Mouse (Mus musculus) hindbrain, postnatal 0 days (tissue): ENCODE results near the gene Plekha6. TPM values are rescaled to one million over a fixed set of nuclear protein-coding genes. Genes with fewer than 3 reads are reported as not detected.

ENCODE experiments used
- ATAC-seq: fragments of 200-750 bp; cut with Nextera tagmentation; 2 replicates; pipeline ENCODE4 v1.8.0; 2017; ENCODE audit warnings: mild to moderate bottlenecking, moderate TSS enrichment, moderate library complexity
- DNase-seq: peaks from one replicate; pipeline ENCODE4 v3.0.0-alpha.2; 2015; ENCODE audit warnings: low spot score
- H3K27ac ChIP-seq: fragments of 300-500 bp; sonication (generic); 2 replicates; pipeline ENCODE4 v1.5.1; 2014; ENCODE audit warnings: mild to moderate bottlenecking
- H3K27me3 ChIP-seq: fragments of 300-500 bp; sonication (generic); 2 replicates; pipeline ENCODE4 v1.6.1; 2014; ENCODE audit warnings: low read length, mixed read lengths; ENCODE audit not compliant: insufficient read depth
- H3K36me3 ChIP-seq: fragments of 300-500 bp; sonication (generic); 2 replicates; pipeline ENCODE4 v1.6.1; 2014; ENCODE audit warnings: low read length, mixed read lengths; ENCODE audit not compliant: insufficient read depth
- H3K4me1 ChIP-seq: fragments of 300-500 bp; sonication (generic); 2 replicates; pipeline ENCODE4 v1.6.1; 2014; ENCODE audit warnings: antibody characterized with exemption, low read length, mixed read lengths; ENCODE audit not compliant: insufficient read depth
- H3K4me2 ChIP-seq: fragments of 300-500 bp; sonication (generic); 2 replicates; pipeline ENCODE4 v1.6.1; 2014; ENCODE audit warnings: low read depth, mild to moderate bottlenecking, low read length, moderate library complexity, mixed read lengths
- H3K4me3 ChIP-seq: fragments of 300-500 bp; sonication (generic); 2 replicates; pipeline ENCODE4 v1.5.1; 2014; ENCODE audit warnings: low read length
- H3K9ac ChIP-seq: fragments of 300-500 bp; sonication (generic); replicated peaks from 2 replicates; pipeline ENCODE4 v1.6.1; 2014; ENCODE audit warnings: mild to moderate bottlenecking, low read length, moderate library complexity, mixed read lengths
- H3K9me3 ChIP-seq: fragments of 300-500 bp; sonication (generic); 2 replicates; pipeline ENCODE4 v1.6.1; 2016; ENCODE audit warnings: low read length, mixed read lengths
- CTCF ChIP-seq: IDR thresholded peaks from 2 replicates; pipeline ENCODE4 v1.5.1; 2016; ENCODE audit warnings: antibody characterized with exemption, control low read depth, low read depth
- WGBS: fragments of 180-500 bp; shearing (Covaris S2); extraction: QIAGEN DNeasy Blood & Tissue Kit; methylation state at CpG from one replicate; pipeline ENCODE4 v1.1.7; 2014; 5-methylcytosine and 5-hydroxymethylcytosine counted together
- polyA plus RNA-seq: library from polyadenylated mRNA; unstranded; fragments of >200 nt; fragmentation: Nextera tagmentation; extraction: Ambion mirVana; gene quantifications from 2 replicates; pipeline ENCODE4 v1.2.1, GENCODE M21; 2015
- total RNA-seq: library from RNA; depleted of rRNA; stranded (reverse); fragments of >200 nt; gene quantifications from 2 replicates; pipeline ENCODE4 v1.2.3, GENCODE M21; 2014

Plekha6 gene
- total and polyA plus RNA-seq, 2 experiments from 2014 or later: 9.7 to 41.0 TPM

- ATAC-seq (no peak), DNase-seq (no peak)
- WGBS: 62% methylated on average over 5 of the region's 5 CpGs
- Histone ChIP-seq H3K36me3 (no peaks in the 10 kb centered on the region), H3K9me3 (no peaks in the 10 kb centered on the region), H3K4me2 (no peak overlapping the region), H3K4me1 (peaks cover 18% of the 10 kb centered on the region), H3K4me3 (no peak overlapping the region), H3K27ac (no peak overlapping the region), H3K9ac (no peak overlapping the region), H3K27me3 (no peaks in the 10 kb centered on the region)
- no peak for TF ChIP-seq CTCF
Observed at GRCm38 (mm10) chr1:133327094-133327493, 163.1 kb downstream of the Plekha6 start.

- ATAC-seq: no peak
- H3K4me3 ChIP-seq: no peak overlapping the region
- H3K4me2 ChIP-seq: no peak overlapping the region
- H3K27me3 ChIP-seq: no peaks in the 10 kb centered on the region
- no peak overlapping the region for H3K9ac ChIP-seq
- peaks cover 18% of the 10 kb centered on the region for H3K4me1 ChIP-seq
- no peak for TF ChIP-seq CTCF
- H3K27ac ChIP-seq: no peak overlapping the region
- H3K36me3 ChIP-seq: no peaks in the 10 kb centered on the region
- no peaks in the 10 kb centered on the region for H3K9me3 ChIP-seq
- WGBS: 58% methylated on average over 6 of the region's 6 CpGs
- DNase-seq: no peak
Observed at GRCm38 (mm10) chr1:133328299-133328795, 164.3 kb downstream of the Plekha6 start.

GRCm38 (mm10) chr1:133328896-133329637 lies 165.1 kb downstream of the Plekha6 start:
- ATAC-seq: no peak
- WGBS: 10% methylated on average over 34 of the region's 34 CpGs
- Histone ChIP-seq H3K27me3 (no peaks in the 10 kb centered on the region), H3K9ac (0 out of 2 replicates have a peak overlapping the region, but pooled peaks have one; percentile 6), H3K4me2 (peak overlapping the region; percentile 48), H3K4me3 (peak overlapping the region; percentile 13; the same call in 1 of the 2 replicates), H3K27ac (no peak overlapping the region), H3K9me3 (no peaks in the 10 kb centered on the region), H3K4me1 (peaks cover 18% of the 10 kb centered on the region), H3K36me3 (no peaks in the 10 kb centered on the region)
- no peak for TF ChIP-seq CTCF
- peak; percentile 48 for DNase-seq

- no peak for DNase-seq
- no peak for ATAC-seq
- Histone ChIP-seq H3K27ac (no peak overlapping the region), H3K4me1 (peaks cover 18% of the 10 kb centered on the region), H3K9me3 (no peaks in the 10 kb centered on the region), H3K9ac (0 out of 2 replicates have a peak overlapping the region, but pooled peaks have one; percentile 6), H3K27me3 (no peaks in the 10 kb centered on the region), H3K4me2 (peak overlapping the region; percentile 48), H3K4me3 (peak overlapping the region; percentile 13; the same call in 1 of the 2 replicates), H3K36me3 (no peaks in the 10 kb centered on the region)
- WGBS: 30% methylated on average over 7 of the region's 7 CpGs
- no peak for TF ChIP-seq CTCF
Observed at GRCm38 (mm10) chr1:133329638-133329964, 165.6 kb downstream of the Plekha6 start.

- peak overlapping the region; percentile 22; the same call in 1 of the 2 replicates for H3K27ac ChIP-seq
- no peaks in the 10 kb centered on the region for H3K27me3 ChIP-seq
- 35% methylated on average over 3 of the region's 3 CpGs for WGBS
- no peak overlapping the region for H3K4me2 ChIP-seq
- no peak overlapping the region for H3K4me3 ChIP-seq
- 0 out of 2 replicates have a peak, but pooled peaks have one; percentile 5 for TF ChIP-seq CTCF
- H3K9ac ChIP-seq: no peak overlapping the region
- no peaks in the 10 kb centered on the region for H3K9me3 ChIP-seq
- ATAC-seq: peak; percentile 82
- peak; percentile 78 for DNase-seq
- peaks cover 18% of the 10 kb centered on the region for H3K4me1 ChIP-seq
- no peaks in the 10 kb centered on the region for H3K36me3 ChIP-seq
Observed at GRCm38 (mm10) chr1:133331142-133331541, 167.1 kb downstream of the Plekha6 start.

- Histone ChIP-seq H3K9me3 (no peaks in the 10 kb centered on the region), H3K36me3 (no peaks in the 10 kb centered on the region), H3K4me1 (peaks cover 18% of the 10 kb centered on the region), H3K4me3 (no peak overlapping the region), H3K4me2 (no peak overlapping the region), H3K9ac (no peak overlapping the region), H3K27ac (no peak overlapping the region), H3K27me3 (no peaks in the 10 kb centered on the region)
- 87% methylated on average over 11 of the region's 11 CpGs for WGBS
- no peak for TF ChIP-seq CTCF
- no peak for DNase-seq
- ATAC-seq: no peak
Observed at GRCm38 (mm10) chr1:133332656-133333430, 168.8 kb downstream of the Plekha6 start.
